Mouse (Mus musculus) kidney, embryonic 14.5 days (tissue): ENCODE measurements around the gene Slc36a3. TPM values are rescaled to one million over a fixed set of nuclear protein-coding genes. Genes with fewer than 3 reads are reported as not detected.
A peak's percentile ranks its signal among the peaks of the same experiment; 100 is the strongest.
"Not testable (repeated sequence)": the region's sequence is repeated elsewhere in the genome, so short reads cannot be mapped to it uniquely, and the experiment has no call there.

Source experiments
- ATAC-seq: fragments of 200-750 bp; cut with Nextera tagmentation; 2 replicates; pipeline ENCODE4 v1.8.0; 2017; ENCODE audit warnings: moderate number of reproducible peaks, mild to moderate bottlenecking, moderate TSS enrichment, moderate library complexity; ENCODE audit not compliant: low FRiP score, low TSS enrichment
- H3K27ac ChIP-seq: fragments of 300-500 bp; sonication (generic); 2 replicates; pipeline ENCODE4 v1.5.1; 2014; ENCODE audit warnings: low read depth, mild to moderate bottlenecking, low read length, moderate library complexity, mixed read lengths
- H3K27me3 ChIP-seq: fragments of 300-500 bp; sonication (generic); 2 replicates; pipeline ENCODE4 v1.6.1; 2014; ENCODE audit warnings: mild to moderate bottlenecking, low read length; ENCODE audit not compliant: control insufficient read depth, insufficient read depth
- H3K36me3 ChIP-seq: fragments of 300-500 bp; sonication (generic); 2 replicates; pipeline ENCODE4 v1.6.1; 2014; ENCODE audit warnings: low read length, mixed read lengths; ENCODE audit not compliant: control insufficient read depth, insufficient read depth
- H3K4me1 ChIP-seq: fragments of 300-500 bp; sonication (generic); 2 replicates; pipeline ENCODE4 v1.6.1; 2014; ENCODE audit warnings: low read length, mixed read lengths; ENCODE audit not compliant: control insufficient read depth, insufficient read depth
- H3K4me2 ChIP-seq: fragments of 300-500 bp; sonication (generic); replicated peaks from 2 replicates; pipeline ENCODE4 v1.6.1; 2014; ENCODE audit warnings: low read depth, mild to moderate bottlenecking, low read length
- H3K4me3 ChIP-seq: fragments of 300-500 bp; sonication (generic); 2 replicates; pipeline ENCODE4 v1.5.1; 2014; ENCODE audit warnings: mild to moderate bottlenecking, low read length
- H3K9ac ChIP-seq: fragments of 300-500 bp; sonication (generic); 2 replicates; pipeline ENCODE4 v1.6.1; 2014; ENCODE audit warnings: low read depth, mild to moderate bottlenecking, low read length, moderate library complexity
- H3K9me3 ChIP-seq: fragments of 300-500 bp; sonication (generic); 2 replicates; pipeline ENCODE4 v1.6.1; 2016; ENCODE audit warnings: low read length; ENCODE audit not compliant: control insufficient read depth
- WGBS: fragments of 180-500 bp; shearing (Covaris S2); extraction: QIAGEN DNeasy Blood & Tissue Kit; methylation state at CpG from one replicate; pipeline ENCODE4 v1.1.7; 2014; 5-methylcytosine and 5-hydroxymethylcytosine counted together
- polyA plus RNA-seq: library from polyadenylated mRNA; unstranded; fragments of >200 nt; fragmentation: Nextera tagmentation; extraction: Ambion mirVana; gene quantifications from 2 replicates; pipeline ENCODE4 v1.2.1, GENCODE M21; 2014

Slc36a3 gene
- polyA plus RNA-seq, 1 experiment from 2014 or later: not detected

DNA sequence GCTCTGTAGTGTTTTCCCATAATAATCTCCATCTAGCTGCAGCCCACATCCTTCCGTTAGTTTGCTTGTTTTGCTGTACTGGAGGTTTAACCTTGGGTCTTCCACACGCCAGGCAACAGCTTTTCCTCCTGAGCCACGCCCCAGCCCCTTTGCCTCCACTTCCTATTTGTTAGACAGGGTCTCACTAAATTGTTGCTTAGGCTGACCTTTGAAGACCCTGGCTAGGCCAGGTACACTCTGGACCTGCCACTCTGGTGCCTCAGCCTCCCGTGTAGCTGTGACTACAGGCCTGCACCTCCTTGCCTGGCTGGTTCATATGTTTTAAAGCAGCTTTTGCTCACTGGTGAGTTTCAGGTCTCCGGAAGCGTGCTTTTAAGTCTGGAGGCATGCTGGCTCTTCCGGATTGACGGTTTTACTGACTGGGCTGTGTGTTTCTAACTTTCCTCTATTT is 30.7 kb downstream of the Slc36a3 start:
- Histone ChIP-seq H3K9me3 (no peaks in the 10 kb centered on the region; the same call in 1 of the 2 replicates), H3K27me3 (no peaks in the 10 kb centered on the region), H3K27ac (peak overlapping the region; percentile 32; the same call in 1 of the 2 replicates), H3K4me1 (no peaks in the 10 kb centered on the region), H3K36me3 (no peaks in the 10 kb centered on the region), H3K9ac (no peak overlapping the region), H3K4me3 (no peak overlapping the region), H3K4me2 (no peak overlapping the region)
- 47% methylated on average over 8 of the region's 8 CpGs for WGBS
- ATAC-seq: no peak

DNA sequence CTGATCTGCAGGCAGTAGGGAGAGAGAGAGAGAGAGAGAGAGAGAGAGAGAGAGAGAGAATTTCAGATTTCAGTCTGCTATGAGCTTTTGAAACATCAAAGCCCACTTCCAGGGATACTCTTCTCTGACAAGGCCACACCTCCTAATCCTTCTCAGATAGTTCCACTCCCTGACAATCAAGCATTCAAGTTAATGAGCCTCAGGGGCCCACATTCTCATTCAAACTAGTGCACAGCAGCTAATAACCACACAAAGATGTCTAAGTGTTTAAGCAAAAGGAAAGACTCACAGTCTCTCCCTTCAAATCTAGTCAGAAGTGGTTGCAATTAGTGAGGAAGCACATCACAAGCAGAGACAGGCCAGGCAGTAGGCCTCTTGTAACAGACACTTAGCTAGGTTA is 31.2 kb downstream of the Slc36a3 start:
- ATAC-seq: no peak
- Histone ChIP-seq H3K4me3 (no peak overlapping the region), H3K4me2 (no peak overlapping the region), H3K9ac (no peak overlapping the region), H3K27ac (no peak overlapping the region), H3K4me1 (no peaks in the 10 kb centered on the region), H3K9me3 (no peaks in the 10 kb centered on the region; the same call in 1 of the 2 replicates), H3K27me3 (no peaks in the 10 kb centered on the region), H3K36me3 (no peaks in the 10 kb centered on the region)

GRCm38 (mm10) chr11:55117031-55117430 is 34.5 kb downstream of the Slc36a3 start:
- H3K4me3 ChIP-seq: no peak overlapping the region
- H3K27ac ChIP-seq: no peak overlapping the region
- H3K4me2 ChIP-seq: no peak overlapping the region
- WGBS: 93% methylated on average over 2 of the region's 2 CpGs
- no peaks in the 10 kb centered on the region for H3K27me3 ChIP-seq
- ATAC-seq: no peak
- H3K36me3 ChIP-seq: no peaks in the 10 kb centered on the region
- no peak overlapping the region for H3K9ac ChIP-seq
- no peaks in the 10 kb centered on the region for H3K4me1 ChIP-seq
- H3K9me3 ChIP-seq: no peaks in the 10 kb centered on the region; the same call in 1 of the 2 replicates

DNA sequence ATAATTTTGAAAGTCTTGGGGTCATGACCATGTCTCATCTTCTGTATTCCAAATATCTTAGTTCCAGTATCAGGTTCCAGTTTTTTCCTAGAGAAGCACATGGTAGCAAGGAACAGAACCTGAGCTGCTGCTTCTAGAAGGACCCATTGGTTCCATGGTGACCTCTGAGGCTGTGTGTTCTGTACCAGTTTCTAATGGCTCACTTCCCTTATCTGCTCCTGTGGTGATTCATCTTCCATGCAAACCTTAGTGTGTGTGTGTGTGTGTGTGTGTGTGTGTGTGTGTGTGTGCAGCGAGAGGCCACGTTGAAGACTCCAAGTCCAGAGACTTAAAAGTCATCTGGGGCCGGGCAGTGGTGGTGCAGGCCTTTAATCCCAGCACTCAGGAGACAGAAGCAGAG is 35.5 kb downstream of the Slc36a3 start:
- H3K4me1 ChIP-seq: peaks cover 2% of the 10 kb centered on the region; the same call in 1 of the 2 replicates
- no peaks in the 10 kb centered on the region for H3K27me3 ChIP-seq
- no peak overlapping the region for H3K9ac ChIP-seq
- H3K27ac ChIP-seq: no peak overlapping the region
- no peaks in the 10 kb centered on the region; the same call in 1 of the 2 replicates for H3K9me3 ChIP-seq
- no peaks in the 10 kb centered on the region for H3K36me3 ChIP-seq
- 94% methylated on average over 3 of the region's 3 CpGs for WGBS
- H3K4me3 ChIP-seq: no peak overlapping the region
- no peak for ATAC-seq
- no peak overlapping the region for H3K4me2 ChIP-seq

DNA sequence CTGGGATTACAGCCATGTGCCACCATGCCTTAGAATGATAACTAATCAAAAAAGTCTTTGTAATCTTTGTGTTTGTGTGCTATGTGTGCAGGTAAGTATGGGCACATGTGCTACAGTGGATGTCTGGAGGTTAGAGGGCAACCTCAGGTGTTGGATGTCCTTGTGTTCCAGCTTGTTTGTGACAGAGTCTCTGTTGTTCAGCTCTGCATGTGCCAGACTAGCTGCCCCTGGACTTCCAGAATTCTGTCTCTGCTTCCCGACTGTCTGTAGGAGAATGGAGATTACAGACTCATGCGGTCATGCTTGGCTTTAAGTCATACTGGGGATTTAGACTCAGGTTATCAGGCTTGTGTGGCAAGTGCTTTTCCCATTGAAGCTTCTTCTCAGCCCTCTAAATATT is 37.2 kb downstream of the Slc36a3 start:
- Histone ChIP-seq H3K4me2 (no peak overlapping the region), H3K9ac (no peak overlapping the region), H3K27me3 (no peaks in the 10 kb centered on the region), H3K36me3 (no peaks in the 10 kb centered on the region; the same call in 1 of the 2 replicates), H3K27ac (no peak overlapping the region), H3K4me3 (no peak overlapping the region), H3K9me3 (no peaks in the 10 kb centered on the region), H3K4me1 (peaks cover 11% of the 10 kb centered on the region; the same call in 1 of the 2 replicates)
- ATAC-seq: no peak
- WGBS: 81% methylated on average over 2 of the region's 2 CpGs

DNA sequence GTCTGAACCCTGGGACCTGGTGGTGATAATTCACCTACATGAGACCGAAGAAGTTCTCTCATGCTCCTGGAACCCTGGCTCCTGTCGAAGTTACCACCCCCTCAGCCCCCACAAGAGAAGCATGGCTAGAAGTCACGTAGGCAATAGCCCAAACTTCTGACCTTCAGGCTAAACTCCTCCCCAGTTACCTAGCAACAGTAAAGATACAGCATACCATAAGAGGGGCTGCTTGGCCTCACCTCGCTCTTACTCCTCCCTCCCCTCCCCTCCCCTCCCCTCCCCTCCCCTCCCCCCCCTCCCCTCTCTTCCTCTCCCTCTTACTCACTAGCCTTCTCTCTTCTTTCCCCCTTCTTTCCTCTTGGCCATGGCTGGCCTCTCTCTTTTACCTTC is 37.7 kb downstream of the Slc36a3 start:
- WGBS: 23% methylated on average over 4 of the region's 4 CpGs
- not testable (repeated sequence) for H3K9me3 ChIP-seq, H3K36me3 ChIP-seq, H3K27me3 ChIP-seq, H3K4me2 ChIP-seq, H3K27ac ChIP-seq, H3K4me3 ChIP-seq, ATAC-seq, H3K9ac ChIP-seq
- peaks cover 11% of the 10 kb centered on the region; the same call in 1 of the 2 replicates for H3K4me1 ChIP-seq

DNA sequence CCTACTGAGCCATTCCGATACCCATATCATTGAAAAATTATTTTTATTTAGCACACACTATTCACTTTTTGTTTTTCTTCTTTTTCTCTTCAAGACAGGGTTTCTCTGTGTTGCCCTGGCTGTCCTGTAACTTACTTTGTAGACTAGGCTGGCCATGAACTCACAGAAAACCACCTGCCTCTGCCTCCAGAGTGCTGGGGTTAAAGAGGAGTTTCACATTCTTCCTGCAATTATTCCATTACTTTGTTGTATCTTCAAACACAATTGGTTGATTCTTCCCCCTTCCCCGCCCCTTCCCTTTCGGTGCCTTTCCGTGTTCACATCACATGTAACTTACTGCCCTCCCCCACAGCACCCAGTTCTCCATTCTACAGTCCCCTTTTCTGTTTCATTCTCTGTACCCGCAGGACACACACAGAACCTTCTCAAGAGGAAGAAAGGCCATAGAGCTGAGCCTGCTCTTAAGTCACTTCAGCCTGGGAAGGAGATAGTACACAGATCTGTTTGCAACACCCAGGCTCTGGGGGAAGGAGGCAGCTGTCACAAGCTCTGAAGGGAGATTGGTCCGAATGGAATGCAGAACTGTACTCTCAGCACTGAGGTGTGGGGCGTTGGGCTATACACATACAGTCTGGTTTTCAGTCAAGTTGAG is 38.2 kb downstream of the Slc36a3 start:
- H3K9ac ChIP-seq: no peak overlapping the region
- no peaks in the 10 kb centered on the region for H3K9me3 ChIP-seq
- no peak for ATAC-seq
- no peaks in the 10 kb centered on the region; the same call in 1 of the 2 replicates for H3K36me3 ChIP-seq
- WGBS: 66% methylated on average over 7 of the region's 7 CpGs
- H3K4me3 ChIP-seq: no peak overlapping the region
- no peak overlapping the region for H3K4me2 ChIP-seq
- H3K4me1 ChIP-seq: peaks cover 11% of the 10 kb centered on the region; the same call in 1 of the 2 replicates
- H3K27ac ChIP-seq: no peak overlapping the region
- no peaks in the 10 kb centered on the region for H3K27me3 ChIP-seq

GRCm38 (mm10) chr11:55110566-55111169 is 40.8 kb downstream of the Slc36a3 start:
- H3K4me2 ChIP-seq: no peak overlapping the region
- H3K27ac ChIP-seq: peak overlapping the region; percentile 51; the same call in 1 of the 2 replicates
- H3K9me3 ChIP-seq: no peaks in the 10 kb centered on the region
- 26% methylated on average over 7 of the region's 7 CpGs for WGBS
- H3K9ac ChIP-seq: no peak overlapping the region
- no peaks in the 10 kb centered on the region; the same call in 1 of the 2 replicates for H3K36me3 ChIP-seq
- peak; percentile 92 for ATAC-seq
- H3K4me1 ChIP-seq: peaks cover 11% of the 10 kb centered on the region; the same call in 1 of the 2 replicates
- H3K27me3 ChIP-seq: no peaks in the 10 kb centered on the region
- no peak overlapping the region for H3K4me3 ChIP-seq
